Mouse (Mus musculus) heart, postnatal 0 days (tissue): Measurements from ENCODE around the gene Hdgfl2.

Source experiments
- CTCF ChIP-seq: IDR thresholded peaks from 2 replicates; pipeline ENCODE4 v1.5.1; 2016; ENCODE audit warnings: antibody characterized with exemption, control low read depth, low read depth
- EP300 ChIP-seq: IDR thresholded peaks from 2 replicates; pipeline ENCODE4 v1.6.1; 2016; ENCODE audit warnings: antibody characterized with exemption, low read depth

DNA sequence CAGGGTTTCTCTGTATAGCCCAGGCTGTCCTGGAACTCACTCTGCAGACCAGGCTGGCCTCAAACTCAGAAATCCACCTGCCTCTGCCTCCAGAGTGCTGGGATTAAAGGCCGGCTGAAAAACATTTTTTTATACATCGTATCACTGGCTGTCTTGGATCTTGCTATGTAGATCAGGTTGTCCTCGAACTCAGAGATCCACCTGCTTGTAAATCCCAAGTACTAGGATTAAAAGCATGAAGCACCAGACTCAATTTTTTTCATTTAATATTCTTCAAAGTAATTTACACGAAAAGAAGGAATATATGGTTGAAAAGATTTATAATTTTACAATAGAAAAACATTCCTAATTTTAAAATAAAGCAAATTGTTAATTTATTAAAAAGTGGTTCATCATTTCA is 40.1 kb upstream of the Hdgfl2 start:
- TF ChIP-seq CTCF (no peak), EP300 (no peak)
